Mouse (Mus musculus) midbrain, embryonic 12.5 days (tissue): ENCODE measurements around the gene Pnpla5. TPM values are rescaled to one million over a fixed set of nuclear protein-coding genes. Genes with fewer than 3 reads are reported as not detected.
"Not testable (repeated sequence)": the region's sequence is repeated elsewhere in the genome, so short reads cannot be mapped to it uniquely, and the experiment has no call there.

Source experiments
- ATAC-seq: fragments of 200-750 bp; cut with Nextera tagmentation; 2 replicates; pipeline ENCODE4 v1.8.0; 2017; ENCODE audit warnings: low read depth, moderate TSS enrichment, moderate library complexity; ENCODE audit not compliant: low FRiP score
- H3K27ac ChIP-seq: fragments of 300-500 bp; sonication (generic); replicated peaks from 2 replicates; pipeline ENCODE4 v1.5.1; 2016; ENCODE audit warnings: mild to moderate bottlenecking
- H3K27me3 ChIP-seq: fragments of 300-500 bp; sonication (generic); 2 replicates; pipeline ENCODE4 v1.6.1; 2016; ENCODE audit warnings: mild to moderate bottlenecking
- H3K36me3 ChIP-seq: fragments of 300-500 bp; sonication (generic); 2 replicates; pipeline ENCODE4 v1.6.1; 2016
- H3K4me1 ChIP-seq: fragments of 300-500 bp; sonication (generic); 2 replicates; pipeline ENCODE4 v1.6.1; 2016
- H3K4me2 ChIP-seq: fragments of 300-500 bp; sonication (generic); replicated peaks from 2 replicates; pipeline ENCODE4 v1.6.1; 2016; ENCODE audit warnings: mild to moderate bottlenecking, moderate library complexity
- H3K4me3 ChIP-seq: fragments of 300-500 bp; sonication (generic); 2 replicates; pipeline ENCODE4 v1.5.1; 2016; ENCODE audit warnings: mild to moderate bottlenecking
- H3K9ac ChIP-seq: fragments of 300-500 bp; sonication (generic); replicated peaks from 2 replicates; pipeline ENCODE4 v1.6.1; 2016; ENCODE audit warnings: mild to moderate bottlenecking, moderate library complexity
- H3K9me3 ChIP-seq: fragments of 300-500 bp; sonication (generic); 2 replicates; pipeline ENCODE4 v1.6.1; 2016; ENCODE audit warnings: mild to moderate bottlenecking
- WGBS: fragments of 180-500 bp; shearing (Covaris S2); methylation state at CpG from one replicate; pipeline ENCODE4 v1.1.7; 2016; 5-methylcytosine and 5-hydroxymethylcytosine counted together
- polyA plus RNA-seq: library from polyadenylated mRNA; unstranded; fragments of >200 nt; fragmentation: Nextera tagmentation; extraction: Ambion mirVana; gene quantifications from 2 replicates; pipeline ENCODE4 v1.2.1, GENCODE M21; 2016

Gene Pnpla5
- polyA plus RNA-seq, 1 experiment from 2014 or later, result not detected

DNA sequence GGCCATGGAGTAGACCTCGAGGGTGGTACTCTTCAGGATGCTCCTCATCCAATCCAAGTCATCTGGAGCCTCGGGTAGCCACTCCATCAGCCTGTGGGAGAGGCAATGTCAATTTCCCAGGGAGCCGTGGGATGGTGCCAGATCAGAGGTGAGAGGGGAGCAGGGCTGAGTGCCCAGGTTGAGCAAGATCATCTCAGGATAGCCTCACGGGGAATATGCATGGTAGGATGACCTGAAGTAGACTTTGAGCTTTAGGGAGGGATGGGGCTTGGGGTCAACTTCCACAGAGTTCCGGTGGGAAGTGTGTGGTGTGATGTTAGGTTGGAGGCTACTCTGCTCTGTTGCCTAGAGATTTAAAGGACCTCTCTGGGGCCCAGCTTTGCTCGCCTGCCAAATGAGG lies 9.1 kb downstream of the Pnpla5 start:
- H3K36me3 ChIP-seq, result no peaks in the 10 kb centered on the region
- WGBS, result 82% methylated on average over 6 of the region's 6 CpGs

DNA sequence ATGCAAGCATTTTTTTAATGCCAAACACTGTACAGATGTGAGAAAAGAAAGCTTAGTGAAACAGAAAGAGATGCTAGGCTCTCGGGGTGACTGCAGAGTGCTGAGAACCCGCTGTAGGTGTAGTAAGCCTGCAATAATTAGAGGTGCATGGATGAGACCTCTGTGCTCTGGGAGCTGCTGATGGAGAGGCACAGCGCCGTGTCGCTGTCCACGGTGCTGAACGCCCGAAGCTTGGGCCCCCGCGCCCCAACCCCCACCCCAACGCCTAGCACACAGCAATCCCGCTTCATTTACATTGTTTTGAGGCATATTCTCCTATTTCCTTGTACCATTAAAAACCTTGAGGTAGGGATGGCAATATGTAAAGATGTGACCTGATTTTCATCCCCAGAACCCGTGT lies 14.1 kb downstream of the Pnpla5 start:
- no peak for ATAC-seq
- 8% methylated on average over 13 of the region's 13 CpGs for WGBS
- H3K27ac ChIP-seq, result no peak overlapping the region

More for the DNA sequence above, 9.1 kb downstream of the Pnpla5 start:
- H3K27ac ChIP-seq, result no peak overlapping the region
- no peak overlapping the region for H3K4me2 ChIP-seq
- H3K9me3 ChIP-seq, result no peaks in the 10 kb centered on the region; the same call in 1 of the 2 replicates
- no peak overlapping the region for H3K4me3 ChIP-seq
- H3K4me1 ChIP-seq, result peaks cover 4% of the 10 kb centered on the region; the same call in 1 of the 2 replicates
- ATAC-seq, result no peak
- no peak overlapping the region for H3K9ac ChIP-seq
- peaks cover 19% of the 10 kb centered on the region for H3K27me3 ChIP-seq

DNA sequence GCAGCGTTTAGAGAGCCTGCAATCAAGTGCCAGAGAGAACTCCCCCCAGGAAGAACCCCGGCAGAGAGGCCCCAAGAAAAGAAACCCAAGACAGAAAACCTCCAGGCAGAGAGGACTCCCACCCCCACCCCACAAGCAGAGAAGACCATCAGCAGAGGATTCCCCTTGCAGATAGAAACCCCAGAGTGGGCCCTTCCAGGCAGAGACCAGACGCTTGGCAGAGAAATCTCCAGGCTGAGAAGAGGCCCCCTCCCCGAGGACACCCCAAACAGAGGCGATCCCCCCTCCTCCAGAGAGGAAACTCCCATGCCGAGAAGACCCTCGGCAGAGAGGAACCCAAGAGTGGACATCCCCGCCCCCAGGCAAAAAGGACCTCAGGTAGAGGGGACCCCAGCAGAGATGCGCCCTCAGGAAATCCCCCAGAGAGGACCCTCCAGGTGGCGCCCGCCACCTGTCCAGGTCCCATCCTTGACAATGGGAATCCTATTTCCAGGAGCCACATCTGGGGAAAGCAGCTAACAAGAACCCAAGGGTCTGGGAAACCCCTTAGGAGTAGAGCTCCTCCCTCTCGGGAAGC lies 17.0 kb downstream of the Pnpla5 start:
- peak overlapping the region; percentile 59 for H3K4me3 ChIP-seq
- no peaks in the 10 kb centered on the region for H3K9me3 ChIP-seq
- no peaks in the 10 kb centered on the region for H3K36me3 ChIP-seq
- H3K4me2 ChIP-seq, result peak overlapping the region; percentile 75
- no peak overlapping the region for H3K27ac ChIP-seq
- H3K9ac ChIP-seq, result peak overlapping the region; percentile 47
- 10% methylated on average over 12 of the region's 12 CpGs for WGBS
- H3K27me3 ChIP-seq, result peaks cover 55% of the 10 kb centered on the region
- peaks cover 17% of the 10 kb centered on the region for H3K4me1 ChIP-seq
- ATAC-seq, result no peak

More for the DNA sequence above, 14.1 kb downstream of the Pnpla5 start:
- Histone ChIP-seq H3K4me2 (no peak overlapping the region), H3K4me3 (no peak overlapping the region), H3K9ac (no peak overlapping the region), H3K9me3 (no peaks in the 10 kb centered on the region), H3K36me3 (no peaks in the 10 kb centered on the region), H3K27me3 (peaks cover 60% of the 10 kb centered on the region), H3K4me1 (peaks cover 17% of the 10 kb centered on the region)

DNA sequence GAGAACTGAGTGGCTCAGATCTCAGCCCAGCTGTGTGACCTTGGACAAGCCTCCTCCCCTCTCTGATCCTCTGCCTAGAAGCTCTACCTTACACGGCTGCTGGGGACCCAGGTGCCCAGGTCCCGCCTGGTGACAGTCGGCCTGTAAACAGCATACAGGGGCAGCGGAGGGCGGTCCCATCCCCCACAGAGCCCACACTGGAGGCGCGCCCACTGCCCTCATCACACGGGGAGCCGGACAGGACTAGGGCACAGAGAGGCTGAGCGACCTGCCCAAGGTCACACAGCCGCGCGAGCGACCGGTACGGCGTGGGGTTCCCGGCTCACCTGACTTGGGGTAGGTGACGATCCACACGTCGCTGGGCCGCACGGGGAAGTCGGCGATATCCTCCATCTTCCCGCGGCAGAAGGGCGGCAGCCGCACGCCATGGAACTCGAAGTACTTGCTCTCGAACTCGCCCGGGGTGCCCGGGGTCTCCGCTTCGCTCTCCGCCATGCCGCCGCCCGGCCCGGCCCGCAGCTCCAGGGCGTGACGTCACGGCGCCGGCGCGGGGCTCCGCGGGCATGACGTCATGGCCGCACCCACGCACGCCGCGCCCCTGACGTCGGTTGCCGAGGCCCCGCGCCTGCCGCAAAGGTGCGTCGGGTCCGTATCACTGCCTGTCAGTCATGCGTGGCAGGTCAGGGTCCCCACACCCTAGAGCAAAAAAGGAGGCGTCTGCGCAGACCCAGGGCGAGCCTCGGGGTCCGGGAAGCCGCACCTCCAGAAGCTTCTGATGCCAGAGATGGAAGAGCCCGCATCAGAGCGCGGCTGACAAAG lies 17.7 kb downstream of the Pnpla5 start, which contains the start of gene Sult4a1:
Gene Sult4a1, minus strand, starts transcription at position 650 of the 819 bp plus-strand sequence.
- Histone ChIP-seq H3K27ac (no peak within 1 kb of the TSS), H3K4me3 (peak within 1 kb of the TSS; percentile 59), H3K36me3 (no peaks in the 10 kb centered on the region), H3K4me1 (peaks cover 17% of the 10 kb centered on the region), H3K9ac (peak within 1 kb of the TSS; percentile 47), H3K9me3 (no peaks in the 10 kb centered on the region), H3K4me2 (peak within 1 kb of the TSS; percentile 75), H3K27me3 (peaks cover 55% of the 10 kb centered on the region)
- peak; percentile 60 for ATAC-seq
- WGBS, result 2% methylated on average over 73 of the region's 77 CpGs

DNA sequence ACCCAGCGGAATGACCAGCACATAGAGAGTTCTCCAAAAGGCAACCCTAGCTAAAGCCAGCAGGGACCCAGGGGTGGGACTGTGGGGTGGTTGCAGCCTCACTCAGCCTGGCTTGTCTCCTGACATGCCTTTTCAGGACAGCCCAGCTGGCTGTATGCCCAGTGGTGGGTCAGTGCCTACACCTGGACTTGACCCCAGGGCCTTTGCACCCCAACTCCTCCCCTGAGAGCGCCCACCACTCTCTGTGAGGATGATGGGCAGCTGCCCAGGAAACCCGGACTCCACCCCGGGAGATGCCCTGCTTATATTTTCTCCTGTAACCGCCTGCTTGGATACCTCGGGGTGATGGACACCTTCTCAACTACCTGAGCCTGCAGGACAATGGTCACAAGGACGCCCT lies 18.3 kb downstream of the Pnpla5 start:
- peak overlapping the region; percentile 47; the same call in 1 of the 2 replicates for H3K9ac ChIP-seq
- peaks cover 17% of the 10 kb centered on the region for H3K4me1 ChIP-seq
- H3K27ac ChIP-seq, result no peak overlapping the region
- H3K9me3 ChIP-seq, result no peaks in the 10 kb centered on the region
- no peaks in the 10 kb centered on the region for H3K36me3 ChIP-seq
- peak overlapping the region; percentile 75 for H3K4me2 ChIP-seq
- WGBS, result 90% methylated on average over 7 of the region's 7 CpGs
- 0 out of 2 replicates have a peak, but pooled peaks have one; percentile 6 for ATAC-seq
- H3K27me3 ChIP-seq, result peaks cover 55% of the 10 kb centered on the region
- H3K4me3 ChIP-seq, result peak overlapping the region; percentile 59

DNA sequence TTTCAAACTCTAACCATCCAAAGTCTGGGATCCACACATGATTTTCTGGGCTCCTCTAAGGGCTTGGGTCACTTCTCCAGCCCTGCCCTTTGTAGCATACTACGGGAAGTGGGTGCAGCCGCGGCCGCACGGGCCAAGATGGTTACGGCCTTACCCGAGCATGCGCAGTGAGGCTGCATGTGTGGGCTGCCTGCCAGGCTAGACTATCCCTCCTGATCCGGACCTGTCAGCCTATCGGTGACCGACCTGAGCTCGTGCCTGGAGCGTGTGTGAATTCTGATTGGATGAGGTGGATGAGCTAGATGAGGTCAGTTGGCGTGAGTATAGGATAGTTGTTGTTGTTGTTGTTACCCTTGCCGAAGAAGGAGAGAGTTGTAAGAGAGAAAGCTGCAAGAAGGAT lies 25.4 kb downstream of the Pnpla5 start:
- 87% methylated on average over 15 of the region's 15 CpGs for WGBS
- H3K4me1 ChIP-seq, H3K4me3 ChIP-seq, H3K36me3 ChIP-seq, H3K4me2 ChIP-seq, H3K9ac ChIP-seq, H3K27me3 ChIP-seq, ATAC-seq, H3K9me3 ChIP-seq, H3K27ac ChIP-seq: not testable (repeated sequence)

DNA sequence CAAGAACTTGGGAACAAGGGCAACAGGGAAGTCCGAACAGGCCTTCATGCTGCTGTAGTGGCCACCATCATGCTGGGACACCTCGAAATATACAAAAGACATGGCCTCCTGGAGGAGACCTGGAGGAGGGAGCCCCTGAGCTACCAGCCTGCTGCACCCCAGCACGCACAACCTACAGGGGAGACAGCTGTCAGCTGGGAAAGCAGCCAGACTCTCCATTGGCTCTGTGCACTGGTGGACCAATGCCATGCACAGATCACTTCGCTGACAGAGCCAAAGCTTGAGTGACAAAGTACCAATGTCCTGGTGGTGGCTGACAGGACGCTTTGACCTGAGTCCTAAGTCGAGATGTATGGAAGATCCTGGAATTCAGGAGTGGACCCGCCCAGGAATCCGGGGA lies 26.9 kb downstream of the Pnpla5 start:
- Histone ChIP-seq H3K9me3 (no peaks in the 10 kb centered on the region), H3K36me3 (no peaks in the 10 kb centered on the region), H3K4me1 (no peaks in the 10 kb centered on the region), H3K9ac (no peak overlapping the region), H3K27ac (no peak overlapping the region), H3K4me2 (no peak overlapping the region), H3K27me3 (no peaks in the 10 kb centered on the region), H3K4me3 (no peak overlapping the region)
- no peak for ATAC-seq
- 89% methylated on average over 8 of the region's 8 CpGs for WGBS

DNA sequence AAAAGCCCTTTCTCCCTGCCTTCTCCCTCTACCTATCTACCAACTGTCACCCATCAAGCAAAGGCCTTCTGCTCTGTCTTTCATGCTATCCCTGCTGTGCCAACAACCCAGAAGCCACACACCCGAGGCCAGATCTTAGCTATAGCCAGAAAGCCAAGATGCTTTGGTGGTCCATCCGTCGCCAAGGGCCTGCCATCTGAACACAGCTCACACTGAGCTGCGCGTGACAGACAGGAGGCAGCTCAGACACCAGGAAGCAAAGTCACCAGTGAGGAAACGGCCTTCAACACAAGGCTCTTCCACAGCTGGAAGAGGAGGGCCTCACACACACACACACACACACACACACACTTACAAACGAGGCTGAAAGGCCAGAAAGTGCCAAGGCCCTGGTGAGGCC lies 28.1 kb downstream of the Pnpla5 start:
- no peaks in the 10 kb centered on the region for H3K36me3 ChIP-seq
- no peak overlapping the region for H3K4me3 ChIP-seq
- no peaks in the 10 kb centered on the region for H3K9me3 ChIP-seq
- H3K4me1 ChIP-seq, result no peaks in the 10 kb centered on the region
- 80% methylated on average over 7 of the region's 7 CpGs for WGBS
- no peak overlapping the region for H3K27ac ChIP-seq
- no peaks in the 10 kb centered on the region for H3K27me3 ChIP-seq
- no peak overlapping the region for H3K4me2 ChIP-seq
- no peak for ATAC-seq
- no peak overlapping the region for H3K9ac ChIP-seq

DNA sequence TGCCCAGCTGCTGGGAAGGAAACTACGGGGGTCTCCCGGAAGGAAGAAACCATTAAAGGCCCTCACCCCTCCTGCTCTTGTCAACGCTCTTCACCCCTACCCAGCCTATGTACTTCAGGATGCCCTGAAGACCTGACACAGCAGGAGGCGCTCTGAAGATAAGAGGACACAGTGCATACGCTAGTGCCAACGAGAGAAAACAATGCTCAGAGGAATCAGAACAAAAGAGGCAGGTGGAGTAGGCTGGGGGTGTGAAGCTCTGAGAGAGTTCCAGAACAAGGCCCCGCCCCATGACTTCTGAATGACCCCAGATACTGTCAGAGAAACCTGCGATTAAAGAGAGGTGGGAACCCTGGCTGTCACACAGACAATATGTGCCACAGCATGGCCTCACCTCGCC lies 36.2 kb downstream of the Pnpla5 start:
- Histone ChIP-seq H3K4me1 (peaks cover 8% of the 10 kb centered on the region; the same call in 1 of the 2 replicates), H3K27me3 (no peaks in the 10 kb centered on the region), H3K36me3 (no peaks in the 10 kb centered on the region), H3K9me3 (no peaks in the 10 kb centered on the region), H3K9ac (no peak overlapping the region), H3K27ac (no peak overlapping the region), H3K4me3 (no peak overlapping the region), H3K4me2 (no peak overlapping the region)
- no peak for ATAC-seq
- 60% methylated on average over 9 of the region's 9 CpGs for WGBS

DNA sequence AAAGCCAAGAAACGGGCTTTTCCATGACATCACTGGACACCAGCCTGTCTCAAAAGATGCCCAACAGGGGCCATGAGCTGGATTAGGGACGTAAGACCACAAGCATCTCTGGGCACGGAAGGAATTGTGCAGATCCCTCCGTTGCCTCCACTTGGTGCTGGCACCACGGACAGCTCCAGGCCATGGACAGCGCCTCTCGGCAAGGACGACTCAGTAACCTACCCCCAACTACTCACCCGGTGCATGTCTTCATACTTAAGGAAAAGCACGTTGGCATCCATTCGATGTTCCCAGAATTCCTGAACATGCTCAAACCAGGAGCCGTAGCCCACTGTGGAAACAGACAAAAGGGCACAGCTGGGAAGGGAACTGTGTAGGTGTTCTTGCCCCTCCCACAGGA lies 36.6 kb downstream of the Pnpla5 start:
- Histone ChIP-seq H3K36me3 (no peaks in the 10 kb centered on the region), H3K27me3 (no peaks in the 10 kb centered on the region), H3K9me3 (no peaks in the 10 kb centered on the region), H3K4me3 (no peak overlapping the region), H3K4me1 (peaks cover 8% of the 10 kb centered on the region; the same call in 1 of the 2 replicates), H3K9ac (no peak overlapping the region), H3K27ac (no peak overlapping the region), H3K4me2 (no peak overlapping the region)
- WGBS, result 42% methylated on average over 12 of the region's 12 CpGs
- ATAC-seq, result no peak

DNA sequence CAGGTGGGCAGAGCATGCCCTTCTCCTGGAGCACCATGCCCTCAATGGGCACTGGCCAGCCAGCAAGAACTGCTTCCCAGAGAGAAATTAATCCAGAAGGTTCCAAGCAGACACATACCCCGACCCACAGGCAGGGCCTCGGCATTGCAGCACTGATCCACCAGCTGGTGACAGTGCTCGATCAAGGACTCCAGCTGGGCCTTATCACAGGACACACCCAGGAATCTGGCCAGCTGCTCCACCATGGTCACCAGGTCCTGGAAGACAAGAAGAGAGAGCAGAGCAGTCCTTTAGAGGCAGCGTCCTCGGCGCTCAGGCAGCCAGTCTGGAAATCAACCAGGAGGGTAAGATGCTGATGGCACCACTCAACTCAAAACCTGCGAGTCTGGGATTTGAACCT lies 42.9 kb downstream of the Pnpla5 start:
- Histone ChIP-seq H3K36me3 (0 out of 2 replicates have a peak, but pooled peaks cover 6% of the 10 kb centered on the region), H3K27me3 (peaks cover 14% of the 10 kb centered on the region), H3K4me1 (no peaks in the 10 kb centered on the region), H3K9me3 (no peaks in the 10 kb centered on the region), H3K9ac (no peak overlapping the region), H3K27ac (no peak overlapping the region), H3K4me2 (no peak overlapping the region), H3K4me3 (no peak overlapping the region)
- 88% methylated on average over 7 of the region's 7 CpGs for WGBS
- ATAC-seq, result no peak

DNA sequence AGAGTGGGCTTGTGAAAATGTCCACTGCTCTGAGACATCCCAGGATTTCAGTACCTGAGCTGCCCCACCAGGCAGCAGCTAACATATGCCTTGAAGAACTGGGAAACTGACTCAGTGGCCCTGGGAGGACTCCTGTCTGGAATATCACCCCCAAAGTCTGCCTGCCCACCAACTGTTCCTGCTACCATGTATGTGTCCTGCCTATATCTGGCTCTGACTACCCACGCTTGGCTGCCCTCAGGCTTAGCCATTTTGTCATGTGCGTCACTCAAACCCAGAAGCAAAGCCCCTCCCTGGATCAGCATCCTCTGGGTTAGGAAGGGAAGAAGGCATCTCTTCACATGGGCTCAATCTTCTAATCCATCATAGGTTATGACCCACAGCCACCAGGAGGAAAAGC lies 43.5 kb downstream of the Pnpla5 start:
- H3K9ac ChIP-seq, result no peak overlapping the region
- ATAC-seq, result no peak
- H3K27ac ChIP-seq, result no peak overlapping the region
- H3K4me2 ChIP-seq, result no peak overlapping the region
- WGBS, result 92% methylated on average over 2 of the region's 2 CpGs
- H3K4me1 ChIP-seq, result peaks cover 3% of the 10 kb centered on the region
- peaks cover 20% of the 10 kb centered on the region for H3K27me3 ChIP-seq
- no peak overlapping the region for H3K4me3 ChIP-seq
- no peaks in the 10 kb centered on the region for H3K9me3 ChIP-seq
- 0 out of 2 replicates have a peak, but pooled peaks cover 6% of the 10 kb centered on the region for H3K36me3 ChIP-seq
